Mouse (Mus musculus) Patski (cell line): ENCODE measurements around the gene Strc. TPM values are rescaled to one million over a fixed set of nuclear protein-coding genes. Genes with fewer than 3 reads are reported as not detected.
"Not testable (repeated sequence)": the region's sequence is repeated elsewhere in the genome, so short reads cannot be mapped to it uniquely, and the experiment has no call there.

Source experiments
- ATAC-seq: fragments of 100-300 bp; one replicate; pipeline ENCODE4 v1.8.0; 2021
- CTCF ChIA-PET: fragments of 350-600 bp; sonication (Branson Sonifier 250); formaldehyde crosslinking; loops from one replicate; lab custom pipeline; 2022; ENCODE audit warnings: inconsistent platforms; lab: Charles Lee
- POLR2A ChIA-PET: fragments of 350-600 bp; sonication (Branson Sonifier 250); formaldehyde crosslinking; loops from one replicate; lab custom pipeline; 2022; ENCODE audit warnings: antibody characterized with exemption, inconsistent platforms; lab: Charles Lee
- DNase-seq: peaks from one replicate; pipeline ENCODE4 v3.0.0-alpha.2; 2011; ENCODE audit warnings: low read depth, low spot score
- H3K27me3 ChIP-seq: fragments of 371-371 bp; one replicate; pipeline ENCODE4 v1.5.1; 2021
- CTCF ChIP-seq: fragments of 100-300 bp; IDR thresholded peaks from one replicate; pipeline ENCODE4 v1.5.1; 2021
- in situ Hi-C: fragments of 300-500 bp; cut with MboI; formaldehyde crosslinking; loops from 3 replicates; pipeline ENCODE4 v1.11.1; 2018; ENCODE audit warnings: low pct_unique_long_range_greater_than_20kb, mixed read lengths
- polyA plus RNA-seq: library from polyadenylated mRNA; unstranded; gene quantifications from one replicate; pipeline ENCODE4 v1.2.3, GENCODE M21; 2021

Strc gene
- polyA plus RNA-seq, result not detected

- DNase-seq, H3K27me3 ChIP-seq, in situ Hi-C loops, POLR2A ChIA-PET, ATAC-seq: not testable (repeated sequence)
- CTCF ChIA-PET, result interaction anchor here (1.7 kb wide), 1 partner anchor 21 kb away, joined by 4 read pairs; no protein-coding TSS in a partner anchor
These were observed at the start of gene Strc for GRCm38 (mm10) chr2:121386961-121387575. Strc (minus strand) TSS chr2:121387168.

- ATAC-seq, result no peak
- in situ Hi-C loops, result no loop called here
These were observed 47.9 kb upstream of the Strc start for GRCm38 (mm10) chr2:121434854-121435253.

GRCm38 (mm10) chr2:121425890-121426289 is 38.9 kb upstream of the Strc start:
- in situ Hi-C loops, result no loop called here
- no peaks in the 10 kb centered on the region for H3K27me3 ChIP-seq
- no peak for TF ChIP-seq CTCF
- no peak for DNase-seq
- CTCF ChIA-PET, result interaction anchor here (1.9 kb wide), 1 partner anchor 10 kb away, joined by 8 read pairs; no protein-coding TSS in a partner anchor
- ATAC-seq, result no peak
- POLR2A ChIA-PET, result no interaction called here

More at GRCm38 (mm10) chr2:121434854-121435253, 47.9 kb upstream of the Strc start:
- ChIA-PET CTCF (interaction anchor here (1.0 to 2.0 kb wide), 4 partner anchors 8 to 46 kb away, joined by 3 to 8 read pairs (median 4); no protein-coding TSS in a partner anchor), POLR2A (interaction anchor here (0.6 kb wide), 1 partner anchor 15 kb away, joined by 3 read pairs; no protein-coding TSS in a partner anchor)
- H3K27me3 ChIP-seq, result no peaks in the 10 kb centered on the region
- peak; percentile 55 for TF ChIP-seq CTCF
- no peak for DNase-seq

GRCm38 (mm10) chr2:121423166-121423565 is 36.2 kb upstream of the Strc start:
- DNase-seq (no peak), ATAC-seq (no peak)
- ChIA-PET CTCF (interaction anchor here (0.6 to 1.4 kb wide), 3 partner anchors 8 to 14 kb away, joined by 3 to 6 read pairs (median 4); no protein-coding TSS in a partner anchor), POLR2A (no interaction called here)
- in situ Hi-C loops, result no loop called here
- no peaks in the 10 kb centered on the region for H3K27me3 ChIP-seq
- no peak for TF ChIP-seq CTCF

GRCm38 (mm10) chr2:121418476-121418875 is 31.5 kb upstream of the Strc start:
- H3K27me3 ChIP-seq, result no peaks in the 10 kb centered on the region
- TF ChIP-seq CTCF, result no peak
- DNase-seq, result no peak
- in situ Hi-C loops, result no loop called here
- ChIA-PET POLR2A (no interaction called here), CTCF (interaction anchor here (1.2 to 2.1 kb wide), 2 partner anchors 9 to 13 kb away, joined by 3 to 6 read pairs; no protein-coding TSS in a partner anchor)
- ATAC-seq, result no peak

- no peak for DNase-seq
- in situ Hi-C loops, result no loop called here
- no peaks in the 10 kb centered on the region for H3K27me3 ChIP-seq
- no peak for TF ChIP-seq CTCF
- CTCF ChIA-PET, result interaction anchor here (1.1 to 1.7 kb wide), 2 partner anchors 13 to 18 kb away, joined by 3 to 4 read pairs; no protein-coding TSS in a partner anchor
- POLR2A ChIA-PET, result no interaction called here
- ATAC-seq, result no peak
These were observed 29.4 kb upstream of the Strc start for GRCm38 (mm10) chr2:121416356-121416755.

- no peaks in the 10 kb centered on the region for H3K27me3 ChIP-seq
- CTCF ChIA-PET, result interaction anchor here (1.1 to 1.7 kb wide), 2 partner anchors 14 to 19 kb away, joined by 3 to 4 read pairs; no protein-coding TSS in a partner anchor
- POLR2A ChIA-PET, result no interaction called here
- TF ChIP-seq CTCF, result no peak
- ATAC-seq (no peak), DNase-seq (no peak)
- in situ Hi-C loops, result no loop called here
These were observed 28.6 kb upstream of the Strc start for GRCm38 (mm10) chr2:121415591-121415990.

GRCm38 (mm10) chr2:121415103-121415502 is 28.1 kb upstream of the Strc start:
- ChIA-PET CTCF (interaction anchor here (0.6 kb wide), 1 partner anchor 8 kb away, joined by 3 read pairs; no protein-coding TSS in a partner anchor), POLR2A (no interaction called here)
- H3K27me3 ChIP-seq, result no peaks in the 10 kb centered on the region
- DNase-seq, result no peak
- TF ChIP-seq CTCF, result no peak
- in situ Hi-C loops, result no loop called here
- ATAC-seq, result no peak

GRCm38 (mm10) chr2:121414139-121414685 is 27.2 kb upstream of the Strc start:
- TF ChIP-seq CTCF, result no peak
- DNase-seq (peak; percentile 17), ATAC-seq (peak; percentile 31)
- ChIA-PET POLR2A (interaction anchor here (0.8 kb wide), 1 partner anchor 60 kb away, joined by 5 read pairs; the partner anchor contains the start of gene Mfap1b), CTCF (interaction anchor here (0.6 to 3.0 kb wide), 4 partner anchors 9 to 61 kb away, joined by 3 to 13 read pairs (median 4); no protein-coding TSS in a partner anchor)
- in situ Hi-C loops, result no loop called here
- H3K27me3 ChIP-seq, result no peaks in the 10 kb centered on the region

- in situ Hi-C loops, result no loop called here
- TF ChIP-seq CTCF, result peak; percentile 64
- CTCF ChIA-PET, result interaction anchor here (0.7 to 3.0 kb wide), 4 partner anchors 11 to 60 kb away, joined by 3 to 13 read pairs (median 4); no protein-coding TSS in a partner anchor
- H3K27me3 ChIP-seq, result no peaks in the 10 kb centered on the region
- peak; percentile 57 for DNase-seq
- peak; percentile 98 for ATAC-seq
- POLR2A ChIA-PET, result interaction anchor here (0.8 kb wide), 1 partner anchor 61 kb away, joined by 5 read pairs; the partner anchor contains the start of gene Mfap1b
These were observed 26.5 kb upstream of the Strc start, which contains the start of the genes Pdia3 and Catsper2 for GRCm38 (mm10) chr2:121413387-121414042. Pdia3 (plus strand) TSS chr2:121413775. Catsper2 (minus strand) TSS chr2:121413792.
